Mouse (Mus musculus) lung, adult 2 months (tissue): Measurements from ENCODE around the gene Clrn1.

Experiments
- CTCF ChIP-seq: fragments of 200-500 bp; IDR thresholded peaks from 2 replicates; pipeline ENCODE4 v1.5.1; 2011; ENCODE audit warnings: mild to moderate bottlenecking, low read length, control low read depth; ENCODE audit not compliant: insufficient read depth
- POLR2A ChIP-seq: fragments of 200-500 bp; IDR thresholded peaks from 2 replicates; pipeline ENCODE4 v1.6.1; 2011; ENCODE audit warnings: low read depth, mild to moderate bottlenecking, control low read depth, low read length, borderline replicate concordance; ENCODE audit errors: extremely low read depth

GRCm38 (mm10) chr3:58904656-58905055, 19.5 kb upstream of the Clrn1 start:
- TF ChIP-seq CTCF, result no peak
- TF ChIP-seq POLR2A, result no peak
